Mouse (Mus musculus): ENCODE measurements at regions not wholly inside any gene's neighbourhood (a gene's known extent, or its start where the extent isn't known, plus 50 kb on each side); places are given as distances from the start of the nearest gene placed in this dataset.

- no peak for ATAC-seq (ENCODE audit: insufficient number of reproducible peaks, low FRiP score)
- no peak overlapping the region for H3K27ac ChIP-seq (ENCODE audit: poor library complexity, severe bottlenecking)
- H3K27me3 ChIP-seq (replicated peaks) = no peaks in the 10 kb centered on the region
- H3K36me3 ChIP-seq = no peaks in the 10 kb centered on the region
- no peak overlapping the region for H3K9ac ChIP-seq
- no peaks in the 10 kb centered on the region for H3K9me3 ChIP-seq (replicated peaks)
- peaks cover 7% of the 10 kb centered on the region for H3K4me1 ChIP-seq (replicated peaks)
- H3K4me2 ChIP-seq = no peak overlapping the region
- WGBS = 88% methylated on average over 4 of the region's 4 CpGs
- H3K4me3 ChIP-seq = no peak overlapping the region
These were observed 202.8 kb upstream of the Etaa1 start for GRCm38 (mm10) chr11:18156506-18156905.

GRCm38 (mm10) chr11:18151788-18152563, 198.3 kb upstream of the Etaa1 start:
- peak overlapping the region; percentile 26; the same call in 1 of the 2 replicates for H3K4me2 ChIP-seq
- H3K9ac ChIP-seq = 0 out of 2 replicates have a peak overlapping the region, but pooled peaks have one; percentile 24
- ATAC-seq (ENCODE audit: insufficient number of reproducible peaks, low FRiP score) = peak; percentile 73; the same call in 1 of the 2 replicates
- H3K27ac ChIP-seq (ENCODE audit: poor library complexity, severe bottlenecking) = peak overlapping the region; percentile 70
- 5% methylated on average over 6 of the region's 6 CpGs for WGBS
- no peaks in the 10 kb centered on the region for H3K36me3 ChIP-seq
- H3K9me3 ChIP-seq (replicated peaks) = no peaks in the 10 kb centered on the region
- no peak overlapping the region for H3K4me3 ChIP-seq
- peaks cover 18% of the 10 kb centered on the region for H3K4me1 ChIP-seq (replicated peaks)
- no peaks in the 10 kb centered on the region for H3K27me3 ChIP-seq (replicated peaks)

- Histone ChIP-seq H3K4me2 (no peak overlapping the region), H3K9me3 (replicated peaks) (no peaks in the 10 kb centered on the region), H3K4me1 (replicated peaks) (peaks cover 18% of the 10 kb centered on the region), H3K4me3 (no peak overlapping the region), H3K36me3 (no peaks in the 10 kb centered on the region), H3K9ac (no peak overlapping the region), H3K27me3 (replicated peaks) (no peaks in the 10 kb centered on the region), H3K27ac (ENCODE audit: poor library complexity, severe bottlenecking) (no peak overlapping the region)
- no peak for ATAC-seq (ENCODE audit: insufficient number of reproducible peaks, low FRiP score)
- WGBS = 39% methylated on average over 4 of the region's 4 CpGs
These were observed 197.7 kb upstream of the Etaa1 start for GRCm38 (mm10) chr11:18151369-18151768.

- no peak for ATAC-seq (ENCODE audit: insufficient number of reproducible peaks, low FRiP score)
- Histone ChIP-seq H3K27me3 (replicated peaks) (no peaks in the 10 kb centered on the region), H3K36me3 (no peaks in the 10 kb centered on the region), H3K9me3 (replicated peaks) (no peaks in the 10 kb centered on the region), H3K4me1 (replicated peaks) (no peaks in the 10 kb centered on the region), H3K4me2 (no peak overlapping the region), H3K27ac (ENCODE audit: poor library complexity, severe bottlenecking) (no peak overlapping the region), H3K4me3 (no peak overlapping the region), H3K9ac (no peak overlapping the region)
- WGBS = 87% methylated on average over 5 of the region's 5 CpGs
These were observed 173.8 kb upstream of the Etaa1 start for GRCm38 (mm10) chr11:18127488-18127887.

GRCm38 (mm10) chr11:18123031-18123430, 169.4 kb upstream of the Etaa1 start:
- Histone ChIP-seq H3K27ac (ENCODE audit: poor library complexity, severe bottlenecking) (no peak overlapping the region), H3K4me3 (no peak overlapping the region), H3K36me3 (no peaks in the 10 kb centered on the region), H3K9ac (no peak overlapping the region), H3K4me1 (replicated peaks) (no peaks in the 10 kb centered on the region), H3K9me3 (replicated peaks) (no peaks in the 10 kb centered on the region), H3K4me2 (no peak overlapping the region), H3K27me3 (replicated peaks) (no peaks in the 10 kb centered on the region)
- 60% methylated on average over 6 of the region's 6 CpGs for WGBS
- no peak for ATAC-seq (ENCODE audit: insufficient number of reproducible peaks, low FRiP score)

- 58% methylated on average over 2 of the region's 2 CpGs for WGBS
- H3K27me3 ChIP-seq (replicated peaks) = no peaks in the 10 kb centered on the region
- H3K9ac ChIP-seq = no peak overlapping the region
- H3K36me3 ChIP-seq = no peaks in the 10 kb centered on the region
- H3K4me3 ChIP-seq = no peak overlapping the region
- H3K4me2 ChIP-seq = no peak overlapping the region
- no peak overlapping the region for H3K27ac ChIP-seq (ENCODE audit: poor library complexity, severe bottlenecking)
- no peak for ATAC-seq (ENCODE audit: insufficient number of reproducible peaks, low FRiP score)
- H3K4me1 ChIP-seq (replicated peaks) = no peaks in the 10 kb centered on the region
- no peaks in the 10 kb centered on the region for H3K9me3 ChIP-seq (replicated peaks)
These were observed 168.9 kb upstream of the Etaa1 start for GRCm38 (mm10) chr11:18122616-18123015.

GRCm38 (mm10) chr11:18115693-18116450, 162.2 kb upstream of the Etaa1 start:
- Histone ChIP-seq H3K27me3 (replicated peaks) (no peaks in the 10 kb centered on the region), H3K4me1 (replicated peaks) (no peaks in the 10 kb centered on the region), H3K36me3 (no peaks in the 10 kb centered on the region), H3K9ac (no peak overlapping the region), H3K9me3 (replicated peaks) (no peaks in the 10 kb centered on the region), H3K27ac (ENCODE audit: poor library complexity, severe bottlenecking) (no peak overlapping the region), H3K4me2 (no peak overlapping the region), H3K4me3 (no peak overlapping the region)
- WGBS = 75% methylated on average over 9 of the region's 9 CpGs
- no peak for ATAC-seq (ENCODE audit: insufficient number of reproducible peaks, low FRiP score)

- Histone ChIP-seq H3K27me3 (replicated peaks) (no peaks in the 10 kb centered on the region), H3K9ac (no peak overlapping the region), H3K4me3 (no peak overlapping the region), H3K36me3 (no peaks in the 10 kb centered on the region), H3K27ac (ENCODE audit: poor library complexity, severe bottlenecking) (no peak overlapping the region), H3K9me3 (replicated peaks) (no peaks in the 10 kb centered on the region), H3K4me1 (replicated peaks) (no peaks in the 10 kb centered on the region), H3K4me2 (no peak overlapping the region)
- WGBS = 76% methylated on average over 3 of the region's 3 CpGs
- ATAC-seq (ENCODE audit: insufficient number of reproducible peaks, low FRiP score) = no peak
These were observed 149.2 kb upstream of the Etaa1 start for GRCm38 (mm10) chr11:18102841-18103240.

- Histone ChIP-seq H3K36me3 (no peaks in the 10 kb centered on the region), H3K4me2 (no peak overlapping the region), H3K4me1 (replicated peaks) (no peaks in the 10 kb centered on the region), H3K27me3 (replicated peaks) (no peaks in the 10 kb centered on the region), H3K4me3 (no peak overlapping the region), H3K9ac (no peak overlapping the region), H3K9me3 (replicated peaks) (no peaks in the 10 kb centered on the region), H3K27ac (ENCODE audit: poor library complexity, severe bottlenecking) (no peak overlapping the region)
- ATAC-seq (ENCODE audit: insufficient number of reproducible peaks, low FRiP score) = no peak
- 70% methylated on average over 4 of the region's 4 CpGs for WGBS
These were observed 122.3 kb upstream of the Etaa1 start for GRCm38 (mm10) chr11:18075840-18076435.

- 83% methylated on average over 4 of the region's 4 CpGs for WGBS
- ATAC-seq (ENCODE audit: insufficient number of reproducible peaks, low FRiP score) = no peak
- H3K4me2 ChIP-seq = no peak overlapping the region
- H3K27me3 ChIP-seq (replicated peaks) = no peaks in the 10 kb centered on the region
- no peaks in the 10 kb centered on the region for H3K36me3 ChIP-seq
- H3K4me3 ChIP-seq = no peak overlapping the region
- H3K4me1 ChIP-seq (replicated peaks) = 0 out of 2 replicates have a peak, but pooled peaks cover 3% of the 10 kb centered on the region
- no peak overlapping the region for H3K27ac ChIP-seq (ENCODE audit: poor library complexity, severe bottlenecking)
- H3K9ac ChIP-seq = no peak overlapping the region
- H3K9me3 ChIP-seq (replicated peaks) = no peaks in the 10 kb centered on the region
These were observed 117.1 kb upstream of the Etaa1 start for GRCm38 (mm10) chr11:18070586-18071306.

- H3K9me3 ChIP-seq (replicated peaks) = no peaks in the 10 kb centered on the region
- ATAC-seq (ENCODE audit: insufficient number of reproducible peaks, low FRiP score) = no peak
- no peak overlapping the region for H3K4me3 ChIP-seq
- no peaks in the 10 kb centered on the region for H3K36me3 ChIP-seq
- 61% methylated on average over 8 of the region's 8 CpGs for WGBS
- 0 out of 2 replicates have a peak, but pooled peaks cover 3% of the 10 kb centered on the region for H3K4me1 ChIP-seq (replicated peaks)
- no peaks in the 10 kb centered on the region for H3K27me3 ChIP-seq (replicated peaks)
- no peak overlapping the region for H3K9ac ChIP-seq
- H3K4me2 ChIP-seq = no peak overlapping the region
- no peak overlapping the region for H3K27ac ChIP-seq (ENCODE audit: poor library complexity, severe bottlenecking)
These were observed 116.3 kb upstream of the Etaa1 start for GRCm38 (mm10) chr11:18070032-18070374.
